Mouse (Mus musculus) limb, embryonic 15.5 days (tissue): Measurements from ENCODE around the gene Olfr463. TPM values are rescaled to one million over a fixed set of nuclear protein-coding genes. Genes with fewer than 3 reads are reported as not detected.

Experiments
- polyA plus RNA-seq: library from polyadenylated mRNA; unstranded; fragments of >200 nt; fragmentation: Nextera tagmentation; extraction: Ambion mirVana; gene quantifications from 2 replicates; pipeline ENCODE4 v1.2.1, GENCODE M21; 2015

Gene Olfr463
- polyA plus RNA-seq, 1 experiment from 2014 or later, result not detected

Other genes starting within 250 kb of the Olfr463 start
- 7.8 and 9.3 TPM in 2 replicates for gene Rnf43, start 234.7 kb downstream of the Olfr463 start, polyA plus RNA-seq
- 135 and 155 TPM in 2 replicates for gene Supt4a, start 159.8 kb downstream of the Olfr463 start, polyA plus RNA-seq
- gene Tspoap1, start 136.8 kb downstream of the Olfr463 start, polyA plus RNA-seq, result 1.4 and 1.5 TPM in 2 replicates
- 1.1 and 1.5 TPM in 2 replicates for gene Mpo, start 103.8 kb downstream of the Olfr463 start, polyA plus RNA-seq
- 0.11 and 0.12 TPM in 2 replicates for gene Lpo, start 69.1 kb downstream of the Olfr463 start, polyA plus RNA-seq
- 15.5 and 16.8 TPM in 2 replicates for gene Mks1, start 44.2 kb downstream of the Olfr463 start, polyA plus RNA-seq
- 0.10 and 0.29 TPM in 2 replicates for gene Epx, start 21.9 kb downstream of the Olfr463 start, polyA plus RNA-seq
- not detected in 2 replicates for gene Olfr462, start 5.1 kb downstream of the Olfr463 start, polyA plus RNA-seq
- gene Olfr464, start 23.6 kb upstream of the Olfr463 start, polyA plus RNA-seq, result not detected in 2 replicates
- 14.8 and 17.0 TPM in 2 replicates for gene Dynll2, start 90.1 kb upstream of the Olfr463 start, polyA plus RNA-seq
- gene Srsf1, start 150.0 kb upstream of the Olfr463 start, polyA plus RNA-seq, result 208 and 244 TPM in 2 replicates
- 31.9 and 35.6 TPM in 2 replicates for gene Vezf1, start 170.9 kb upstream of the Olfr463 start, polyA plus RNA-seq
- 28.1 and 32.1 TPM in 2 replicates for gene Cuedc1, start 200.7 kb upstream of the Olfr463 start, polyA plus RNA-seq